Mouse (Mus musculus): ENCODE data around the gene Tagln2. TPM values are rescaled to one million over a fixed set of nuclear protein-coding genes. Genes with fewer than 3 reads are reported as not detected.
A peak's percentile ranks its signal among the peaks of the same experiment; 100 is the strongest.

Gene Tagln2
- polyA plus RNA-seq, 1 experiment, result 208 TPM

GRCm38 (mm10) chr1:172507001-172507400, 7.2 kb downstream of the Tagln2 start:
- peaks cover 20% of the 10 kb centered on the region; the same call in 1 of the 2 replicates for H3K4me1 ChIP-seq (ENCODE audit: control insufficient read depth, insufficient read depth, insufficient read length)
- TF ChIP-seq CTCF (IDR thresholded peaks at IDR 0.05; ENCODE audit: extremely low read depth, insufficient read depth, insufficient read length, insufficient replicate concordance), result no peak
- H3K4me3 ChIP-seq (ENCODE audit: extremely low read depth, insufficient read depth, insufficient read length), result no peak overlapping the region
- no peak for DNase-seq (ENCODE audit: low read depth in 1 of 2, low spot score in 2 of 2)
- H3K27ac ChIP-seq (ENCODE audit: insufficient read depth, low read length), result no peak overlapping the region
- 53% methylated on average over 5 of the region's 5 CpGs for WGBS
- peaks cover 28% of the 10 kb centered on the region for H3K36me3 ChIP-seq (ENCODE audit: control insufficient read depth, insufficient read depth, low read length)
- no peaks in the 10 kb centered on the region for H3K27me3 ChIP-seq (ENCODE audit: control insufficient read depth, insufficient read depth, low read length)

- TF ChIP-seq POLR2A (IDR thresholded peaks at IDR 0.05; ENCODE audit: low read depth, low read length) (no peak), CTCF (IDR thresholded peaks at IDR 0.05; ENCODE audit: extremely low read depth, insufficient read depth, insufficient read length, insufficient replicate concordance) (no peak)
- DNase-seq (ENCODE audit: low read depth in 1 of 2, low spot score in 2 of 2), result no peak
- H3K27me3 ChIP-seq (ENCODE audit: control insufficient read depth, insufficient read depth, low read length), result no peaks in the 10 kb centered on the region
- no peak overlapping the region for H3K27ac ChIP-seq (ENCODE audit: insufficient read depth, low read length)
- peaks cover 17% of the 10 kb centered on the region; the same call in 1 of the 2 replicates for H3K4me1 ChIP-seq (ENCODE audit: control insufficient read depth, insufficient read depth, insufficient read length)
- WGBS, result 89% methylated on average over 3 of the region's 3 CpGs
- no peak overlapping the region for H3K4me3 ChIP-seq (ENCODE audit: extremely low read depth, insufficient read depth, insufficient read length)
- H3K36me3 ChIP-seq (ENCODE audit: control insufficient read depth, insufficient read depth, low read length), result peaks cover 28% of the 10 kb centered on the region
Observed at GRCm38 (mm10) chr1:172507701-172508100, 7.9 kb downstream of the Tagln2 start.

GRCm38 (mm10) chr1:172508172-172508571, 8.3 kb downstream of the Tagln2 start:
- Histone ChIP-seq H3K27ac (ENCODE audit: insufficient read depth, low read length) (no peak overlapping the region), H3K36me3 (ENCODE audit: control insufficient read depth, insufficient read depth, low read length) (peaks cover 28% of the 10 kb centered on the region), H3K4me1 (ENCODE audit: control insufficient read depth, insufficient read depth, insufficient read length) (peaks cover 16% of the 10 kb centered on the region; the same call in 1 of the 2 replicates), H3K27me3 (ENCODE audit: control insufficient read depth, insufficient read depth, low read length) (no peaks in the 10 kb centered on the region), H3K4me3 (ENCODE audit: extremely low read depth, insufficient read depth, insufficient read length) (no peak overlapping the region)
- no peak for DNase-seq (ENCODE audit: low read depth in 1 of 2, low spot score in 2 of 2)
- TF ChIP-seq CTCF (IDR thresholded peaks at IDR 0.05; ENCODE audit: extremely low read depth, insufficient read depth, insufficient read length, insufficient replicate concordance) (no peak), POLR2A (IDR thresholded peaks at IDR 0.05; ENCODE audit: low read depth, low read length) (no peak)
- 69% methylated on average over 2 of the region's 2 CpGs for WGBS

- Histone ChIP-seq H3K27ac (ENCODE audit: insufficient read depth, low read length) (no peak overlapping the region), H3K4me1 (ENCODE audit: control insufficient read depth, insufficient read depth, insufficient read length) (peaks cover 20% of the 10 kb centered on the region; the same call in 1 of the 2 replicates), H3K36me3 (ENCODE audit: control insufficient read depth, insufficient read depth, low read length) (peaks cover 28% of the 10 kb centered on the region), H3K27me3 (ENCODE audit: control insufficient read depth, insufficient read depth, low read length) (no peaks in the 10 kb centered on the region), H3K4me3 (ENCODE audit: extremely low read depth, insufficient read depth, insufficient read length) (no peak overlapping the region)
- 83% methylated on average over 5 of the region's 5 CpGs for WGBS
- TF ChIP-seq CTCF (IDR thresholded peaks at IDR 0.05; ENCODE audit: extremely low read depth, insufficient read depth, insufficient read length, insufficient replicate concordance) (no peak), POLR2A (IDR thresholded peaks at IDR 0.05; ENCODE audit: low read depth, low read length) (no peak)
- DNase-seq (ENCODE audit: low read depth in 1 of 2, low spot score in 2 of 2), result no peak
Observed at GRCm38 (mm10) chr1:172509235-172509634, 9.4 kb downstream of the Tagln2 start.

GRCm38 (mm10) chr1:172509983-172510382, 10.1 kb downstream of the Tagln2 start:
- TF ChIP-seq POLR2A (IDR thresholded peaks at IDR 0.05; ENCODE audit: low read depth, low read length) (no peak), CTCF (IDR thresholded peaks at IDR 0.05; ENCODE audit: extremely low read depth, insufficient read depth, insufficient read length, insufficient replicate concordance) (no peak)
- no peak for DNase-seq (ENCODE audit: low read depth in 1 of 2, low spot score in 2 of 2)
- no peak overlapping the region for H3K4me3 ChIP-seq (ENCODE audit: extremely low read depth, insufficient read depth, insufficient read length)
- H3K27ac ChIP-seq (ENCODE audit: insufficient read depth, low read length), result no peak overlapping the region
- WGBS, result 66% methylated on average over 8 of the region's 8 CpGs
- no peaks in the 10 kb centered on the region for H3K27me3 ChIP-seq (ENCODE audit: control insufficient read depth, insufficient read depth, low read length)
- H3K4me1 ChIP-seq (ENCODE audit: control insufficient read depth, insufficient read depth, insufficient read length), result peaks cover 25% of the 10 kb centered on the region; the same call in 1 of the 2 replicates
- peaks cover 26% of the 10 kb centered on the region for H3K36me3 ChIP-seq (ENCODE audit: control insufficient read depth, insufficient read depth, low read length)

GRCm38 (mm10) chr1:172510421-172510972, 10.7 kb downstream of the Tagln2 start:
- Histone ChIP-seq H3K27me3 (ENCODE audit: control insufficient read depth, insufficient read depth, low read length) (no peaks in the 10 kb centered on the region), H3K4me1 (ENCODE audit: control insufficient read depth, insufficient read depth, insufficient read length) (peaks cover 30% of the 10 kb centered on the region; the same call in 1 of the 2 replicates), H3K36me3 (ENCODE audit: control insufficient read depth, insufficient read depth, low read length) (peaks cover 21% of the 10 kb centered on the region), H3K27ac (ENCODE audit: insufficient read depth, low read length) (no peak overlapping the region), H3K4me3 (ENCODE audit: extremely low read depth, insufficient read depth, insufficient read length) (no peak overlapping the region)
- TF ChIP-seq CTCF (IDR thresholded peaks at IDR 0.05; ENCODE audit: extremely low read depth, insufficient read depth, insufficient read length, insufficient replicate concordance), result no peak
- no peak for TF ChIP-seq POLR2A (IDR thresholded peaks at IDR 0.05; ENCODE audit: low read depth, low read length)
- WGBS, result 59% methylated on average over 13 of the region's 13 CpGs
- no peak for DNase-seq (ENCODE audit: low read depth in 1 of 2, low spot score in 2 of 2)

GRCm38 (mm10) chr1:172512962-172513361, 13.1 kb downstream of the Tagln2 start:
- Histone ChIP-seq H3K4me1 (ENCODE audit: control insufficient read depth, insufficient read depth, insufficient read length) (peaks cover 31% of the 10 kb centered on the region; the same call in 1 of the 2 replicates), H3K27ac (ENCODE audit: insufficient read depth, low read length) (peak overlapping the region; percentile 84), H3K4me3 (ENCODE audit: extremely low read depth, insufficient read depth, insufficient read length) (peak overlapping the region; percentile 42), H3K36me3 (ENCODE audit: control insufficient read depth, insufficient read depth, low read length) (no peaks in the 10 kb centered on the region), H3K27me3 (ENCODE audit: control insufficient read depth, insufficient read depth, low read length) (no peaks in the 10 kb centered on the region)
- peak in 1 of 2 experiments; percentile 79 for DNase-seq (ENCODE audit: low read depth in 1 of 2, low spot score in 2 of 2)
- WGBS, result under 1% methylated on average over 13 of the region's 13 CpGs
- no peak for TF ChIP-seq POLR2A (IDR thresholded peaks at IDR 0.05; ENCODE audit: low read depth, low read length)
- TF ChIP-seq CTCF (IDR thresholded peaks at IDR 0.05; ENCODE audit: extremely low read depth, insufficient read depth, insufficient read length, insufficient replicate concordance), result peak; percentile 32; the same call in 1 of the 2 replicates
